Mouse (Mus musculus): ENCODE data around the gene Pdcd4.
"Not testable (repeated sequence)": the region's sequence is repeated elsewhere in the genome, so short reads cannot be mapped to it uniquely, and the experiment has no call there.

The Pdcd4 gene

GRCm38 (mm10) chr19:53901931-53902738 is 10.1 kb downstream of the Pdcd4 start:
- no peak for DNase-seq (ENCODE audit: low spot score in 2 of 2)

DNA sequence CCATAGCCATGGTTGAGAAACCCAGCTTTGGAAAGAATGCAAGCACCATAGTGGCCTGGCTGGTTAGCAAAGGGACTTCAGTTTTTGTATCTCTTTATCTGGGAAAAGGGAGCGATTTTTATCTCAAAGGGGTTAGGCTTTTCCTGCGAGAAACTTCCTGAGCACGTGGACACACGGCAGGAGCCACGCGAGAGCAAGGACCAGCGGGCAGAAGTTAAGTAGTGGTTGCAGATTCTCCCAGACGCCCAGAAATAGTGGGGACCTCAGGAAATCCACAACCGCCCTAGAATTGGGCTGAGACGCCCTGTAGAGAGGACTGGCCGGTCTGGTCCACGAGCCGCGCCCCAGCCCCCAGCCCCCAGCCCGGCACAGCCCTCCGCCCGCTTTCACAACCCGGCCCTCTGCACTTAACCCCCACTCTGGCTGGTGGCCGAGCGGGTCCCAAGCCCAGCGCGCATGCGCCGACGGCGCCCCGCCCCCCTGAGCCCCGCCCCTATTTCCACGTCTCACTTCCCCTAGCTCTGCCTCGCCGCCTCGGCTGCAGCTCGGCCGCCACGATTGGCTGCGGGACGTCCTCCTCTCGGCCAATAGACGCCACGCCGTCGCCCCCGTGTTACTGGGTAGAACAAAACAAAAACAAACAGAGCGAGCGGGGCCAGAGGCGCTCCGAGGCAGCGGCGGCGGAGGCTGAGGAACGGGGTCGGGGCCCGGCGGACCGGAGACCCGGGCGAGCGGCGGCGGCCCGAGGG is 10.9 kb downstream of the Pdcd4 start:
- peak; percentile 95 to 96 for DNase-seq (ENCODE audit: low spot score in 2 of 2)

DNA sequence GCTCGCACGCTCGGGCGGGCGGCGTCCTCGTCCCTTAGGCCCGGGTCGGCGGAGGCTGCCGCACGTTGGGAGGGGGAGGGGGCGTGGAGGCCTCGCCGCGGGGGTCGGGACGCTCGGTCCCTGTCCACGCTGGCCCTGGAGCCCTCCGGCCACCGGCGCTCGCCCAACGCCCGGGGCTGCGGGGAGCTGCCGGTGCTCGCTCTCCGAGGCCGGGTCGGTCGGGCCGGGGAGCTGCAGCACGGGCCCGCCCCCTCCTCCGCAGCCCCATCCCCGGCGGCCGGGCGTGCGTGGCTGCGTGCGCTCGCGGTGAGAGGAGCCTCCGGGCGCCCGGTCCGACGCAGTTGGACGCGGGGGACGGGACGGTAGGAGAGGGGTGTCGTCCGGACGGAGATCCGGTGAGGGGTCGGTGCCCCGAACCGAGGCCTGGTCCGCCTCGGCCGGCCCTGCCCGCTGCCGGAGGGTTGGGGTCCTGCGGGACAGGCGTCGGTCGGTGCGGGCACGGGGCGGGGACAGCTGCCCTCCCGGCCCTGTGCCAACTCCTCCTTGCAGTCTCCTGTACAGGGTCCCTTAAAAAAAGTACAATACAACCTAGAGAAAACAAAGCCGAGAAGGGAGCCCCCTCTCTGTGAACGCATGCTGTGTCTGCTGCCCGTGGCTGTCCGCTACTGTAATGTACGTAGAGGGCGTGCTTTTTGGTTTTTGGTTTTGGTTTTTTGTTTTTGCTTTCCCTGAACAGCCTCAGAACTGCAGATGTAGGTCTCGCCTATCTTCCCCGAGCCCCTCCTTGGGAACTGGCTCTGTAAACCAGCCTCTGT is 11.7 kb downstream of the Pdcd4 start:
- DNase-seq (ENCODE audit: low spot score in 2 of 2): peak; percentile 36 to 44

GRCm38 (mm10) chr19:53904833-53905480 is 12.9 kb downstream of the Pdcd4 start:
- no peak for DNase-seq (ENCODE audit: low spot score in 2 of 2)

DNA sequence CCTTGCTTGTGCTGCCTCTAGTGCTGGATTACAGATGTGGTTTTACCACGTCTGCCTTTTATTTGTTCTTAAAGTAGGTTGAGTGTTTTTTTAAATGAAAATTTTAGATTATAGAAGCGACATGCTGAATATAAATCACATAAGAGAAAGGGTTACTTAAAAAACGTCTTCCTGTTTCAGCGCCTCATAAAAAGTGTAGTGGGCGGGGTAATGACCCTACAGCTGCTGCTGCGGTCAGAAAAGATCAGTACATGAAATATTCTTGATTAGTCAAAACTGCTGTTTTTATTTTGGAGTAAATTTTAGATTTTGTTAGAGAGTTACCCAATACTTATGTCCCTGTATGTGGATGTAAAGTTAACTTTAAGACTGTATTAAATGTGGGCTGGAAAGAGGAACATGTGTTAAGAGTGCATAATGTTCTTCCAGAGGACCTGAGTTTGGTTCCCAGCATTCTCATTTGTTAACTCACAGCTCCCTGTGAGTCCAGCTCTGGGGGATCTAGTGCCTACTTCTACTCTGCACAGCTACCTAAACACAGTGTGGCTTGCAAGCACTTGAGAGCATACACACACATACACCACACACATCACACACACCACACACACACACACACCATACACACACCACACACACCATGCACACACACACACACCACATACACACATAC is 14.1 kb downstream of the Pdcd4 start:
- no peak for DNase-seq (ENCODE audit: low spot score in 2 of 2)

DNA sequence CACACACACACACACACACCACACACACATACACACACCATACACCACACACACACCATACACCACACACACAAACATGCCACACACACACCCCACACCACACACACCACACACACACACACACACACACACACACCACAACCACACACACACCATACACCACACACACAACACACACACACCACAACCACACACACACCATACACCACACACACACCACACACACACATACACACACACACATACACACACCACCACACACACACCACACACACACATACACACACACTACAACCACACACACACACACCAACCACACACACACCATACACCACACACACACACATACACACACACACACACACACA is 14.7 kb downstream of the Pdcd4 start:
- not testable (repeated sequence) for DNase-seq (ENCODE audit: low spot score in 2 of 2)

GRCm38 (mm10) chr19:53914950-53915349 is 22.9 kb downstream of the Pdcd4 start:
- DNase-seq (ENCODE audit: low spot score in 2 of 2): no peak

- no peak for DNase-seq (ENCODE audit: low spot score in 2 of 2)
Observed at GRCm38 (mm10) chr19:53919541-53919940, 27.5 kb downstream of the Pdcd4 start.

DNA sequence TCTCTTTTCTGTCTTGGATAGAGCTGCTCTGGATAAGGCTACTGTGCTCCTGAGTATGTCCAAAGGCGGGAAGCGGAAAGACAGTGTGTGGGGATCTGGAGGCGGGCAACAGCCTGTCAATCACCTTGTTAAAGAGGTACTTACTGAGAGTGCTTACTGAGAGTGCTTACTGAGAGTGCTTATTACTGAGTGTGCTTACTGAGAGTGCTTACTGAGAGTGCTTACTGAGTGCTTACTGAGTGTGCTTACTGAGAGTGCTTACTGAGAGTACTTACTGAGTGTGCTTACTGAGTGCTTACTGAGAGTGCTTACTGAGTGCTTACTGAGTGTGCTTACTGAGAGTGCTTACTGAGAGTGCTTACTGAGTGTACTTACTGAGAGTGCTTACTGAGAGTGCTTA is 30.0 kb downstream of the Pdcd4 start:
- not testable (repeated sequence) for DNase-seq (ENCODE audit: low spot score in 2 of 2)

DNA sequence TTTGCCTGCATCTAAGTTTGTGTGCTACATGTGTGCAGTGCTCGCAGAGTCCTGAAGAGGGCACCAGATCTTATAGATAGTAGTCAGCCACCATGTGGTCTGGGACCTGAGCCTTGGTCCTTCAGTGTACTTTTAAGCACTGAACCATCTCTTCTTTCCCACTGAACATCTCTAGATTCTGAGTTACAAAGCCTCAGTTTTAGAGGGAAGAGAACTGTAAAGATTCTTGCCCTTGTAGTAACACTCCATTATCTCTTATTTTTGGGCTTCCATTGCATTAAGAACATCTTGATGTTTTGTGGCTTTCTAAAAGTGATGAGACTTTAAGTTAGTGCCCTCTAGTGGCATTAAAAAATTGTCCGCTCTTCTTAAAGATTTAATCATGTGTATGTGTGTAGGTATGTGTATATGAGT is 33.3 kb downstream of the Pdcd4 start:
- DNase-seq (ENCODE audit: low spot score in 2 of 2): no peak

GRCm38 (mm10) chr19:53926705-53927104 is 34.7 kb downstream of the Pdcd4 start:
- DNase-seq (ENCODE audit: low spot score in 2 of 2): no peak

DNA sequence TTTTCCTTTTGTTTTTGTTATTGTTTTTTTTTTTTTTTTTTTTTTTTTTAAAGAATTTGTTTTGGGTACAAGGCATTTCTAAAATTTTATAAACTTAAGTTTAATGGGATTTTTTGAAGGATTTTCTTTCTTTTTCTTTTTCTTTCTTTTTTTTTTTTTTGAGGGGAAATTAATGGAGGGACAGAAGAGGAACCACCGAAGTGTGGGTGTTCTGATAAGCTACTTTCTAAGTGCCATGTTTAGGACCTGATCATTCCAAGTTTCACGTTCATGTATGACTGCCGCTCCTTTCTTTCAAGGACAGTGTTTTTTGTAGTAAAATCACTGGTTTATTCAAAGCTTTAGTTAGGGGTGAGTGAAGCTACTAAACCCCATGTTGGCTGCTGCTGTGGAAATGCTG is 37.2 kb downstream of the Pdcd4 start:
- no peak for DNase-seq (ENCODE audit: low spot score in 2 of 2)

GRCm38 (mm10) chr19:53933050-53933449 is 41.0 kb downstream of the Pdcd4 start:
- DNase-seq (ENCODE audit: low spot score in 2 of 2): no peak

DNA sequence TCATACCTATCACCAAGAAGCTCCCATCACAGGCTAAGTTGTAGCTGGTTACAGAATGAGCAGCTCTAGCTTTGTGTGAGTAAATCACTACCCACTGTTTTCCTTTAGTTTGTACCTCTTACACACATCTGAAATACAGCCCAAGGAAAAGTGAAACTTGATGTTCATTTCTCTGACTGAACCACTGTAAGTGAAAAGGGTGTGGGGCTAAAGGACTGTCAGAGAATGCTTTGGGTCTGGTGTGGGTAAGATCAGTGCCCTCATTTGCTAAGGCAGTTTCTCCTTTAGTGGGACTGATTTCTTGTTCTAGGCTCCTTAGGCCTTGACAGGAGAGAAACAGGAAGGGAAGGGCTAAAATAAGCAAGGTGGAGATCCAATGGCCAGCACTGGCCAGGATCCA is 42.0 kb downstream of the Pdcd4 start:
- DNase-seq (ENCODE audit: low spot score in 2 of 2): no peak

DNA sequence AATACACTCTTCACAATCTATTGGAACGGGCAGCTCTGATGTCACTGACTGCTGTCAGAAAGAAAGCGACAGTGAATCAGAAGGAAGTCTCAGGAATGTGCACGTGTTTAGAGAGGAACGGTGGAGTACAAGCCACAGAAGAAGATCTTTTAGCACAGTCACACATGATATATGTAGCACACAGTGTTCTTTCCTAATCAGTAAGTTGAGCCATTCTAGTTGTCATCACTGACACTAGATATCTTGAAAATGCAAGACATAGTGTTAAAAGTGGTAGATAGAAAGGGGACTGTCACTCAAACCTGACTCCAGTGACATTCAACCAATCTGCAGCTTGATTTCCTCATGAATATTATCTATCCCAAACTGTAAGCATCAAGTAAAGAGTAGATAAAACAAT is 47.4 kb downstream of the Pdcd4 start:
- no peak for DNase-seq (ENCODE audit: low spot score in 2 of 2)

DNA sequence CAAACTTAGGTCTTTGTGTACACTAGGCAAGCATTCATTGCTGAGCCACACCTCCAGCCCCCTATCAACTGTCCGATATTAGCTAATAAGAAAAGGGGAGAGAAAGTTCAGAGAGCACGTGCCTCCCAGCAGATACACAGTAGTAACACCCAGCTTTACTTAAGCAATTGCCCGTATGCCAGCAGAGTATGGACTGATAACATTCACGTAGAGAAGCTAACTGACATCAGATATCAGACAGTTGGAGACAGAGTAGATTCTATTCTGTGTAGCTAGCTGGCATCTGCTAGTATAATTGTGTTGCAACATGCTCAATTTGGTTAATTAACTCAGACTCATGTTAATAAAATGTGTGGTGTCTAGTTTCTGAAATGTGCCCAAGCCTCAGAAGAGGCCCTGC is 49.1 kb downstream of the Pdcd4 start:
- no peak for DNase-seq (ENCODE audit: low spot score in 2 of 2)

- DNase-seq (ENCODE audit: low spot score in 2 of 2): no peak
Observed at GRCm38 (mm10) chr19:53942342-53942741, 50.3 kb downstream of the Pdcd4 start.

DNA sequence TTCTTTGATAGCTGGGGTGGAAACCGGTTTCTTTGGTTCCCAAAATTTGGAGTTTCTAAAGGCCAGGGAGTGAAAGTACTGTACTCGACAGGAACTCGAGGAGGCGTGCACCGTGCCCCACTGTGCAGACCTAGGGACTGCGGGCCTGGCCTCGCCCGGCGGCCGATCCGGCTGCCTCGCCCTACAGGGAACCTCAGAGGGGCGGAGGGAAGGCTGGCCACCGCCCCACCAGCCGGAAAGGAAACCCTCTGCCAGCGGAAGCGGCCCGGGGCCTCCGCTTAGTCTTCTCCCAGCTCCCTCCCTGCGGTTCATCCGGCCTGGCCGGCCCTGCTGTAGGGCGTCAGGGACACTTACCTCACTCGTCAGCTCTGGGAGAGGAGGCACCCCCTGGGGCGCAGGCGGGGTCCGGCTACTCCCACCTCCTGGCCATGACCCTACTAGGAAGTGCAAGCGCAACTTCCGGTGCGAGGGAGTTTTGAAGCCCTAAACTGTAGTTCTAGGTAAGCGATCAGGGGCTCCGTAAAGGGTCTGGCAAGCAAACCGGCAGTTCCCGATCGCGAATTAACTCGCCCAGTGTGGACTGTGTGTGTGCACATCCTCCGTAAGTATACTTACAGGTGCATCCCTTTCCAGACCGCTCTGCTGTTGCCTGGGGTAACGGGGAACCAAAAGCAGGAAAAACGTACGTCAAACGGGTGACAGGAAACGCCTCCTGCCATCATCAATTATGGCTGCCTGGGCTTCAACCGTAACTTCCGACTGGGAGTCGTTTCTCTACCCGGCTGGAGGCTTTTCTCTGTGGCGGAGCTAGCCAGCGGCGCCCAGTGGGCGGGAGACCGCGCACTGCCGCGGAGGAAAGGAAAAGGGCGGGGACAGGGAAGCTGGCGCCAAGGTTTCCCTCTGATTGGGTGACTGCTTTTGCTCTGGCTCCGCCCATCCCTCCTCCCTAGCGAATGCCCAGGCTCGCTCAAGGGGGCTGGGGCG is 52.1 kb downstream of the Pdcd4 start, which contains the start of the genes Shoc2 and Bbip1:
TSS of gene Shoc2 (plus strand) at position 505 of the 984 bp plus-strand sequence.
TSS of gene Bbip1 (minus strand) at position 826 of the 984 bp plus-strand sequence.
- peak; percentile 98 to 99 for DNase-seq (ENCODE audit: low spot score in 2 of 2)

DNA sequence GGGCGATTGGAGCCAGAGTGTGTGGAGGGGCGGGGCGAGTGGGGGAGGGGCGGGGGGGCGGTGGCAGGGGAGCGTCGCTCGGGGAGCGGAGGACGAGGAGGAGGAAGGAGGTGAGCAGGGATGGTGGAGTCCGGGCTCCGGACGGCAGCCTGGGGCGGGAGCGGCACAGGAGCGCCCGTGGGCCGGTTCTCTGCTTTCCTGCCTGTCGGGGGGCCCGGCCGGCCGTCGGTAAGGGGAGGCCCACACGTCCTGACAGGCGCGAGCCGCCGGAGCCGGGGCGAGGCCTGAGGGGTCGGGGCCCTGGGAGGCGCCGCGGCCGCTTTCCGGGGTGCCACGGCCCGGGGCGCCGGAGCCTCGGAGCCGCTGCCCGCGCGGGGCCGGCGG is 52.7 kb downstream of the Pdcd4 start:
- DNase-seq (ENCODE audit: low spot score in 2 of 2): no peak

All from right cerebral cortex, postnatal 36 days (tissue).